Mouse (Mus musculus) forebrain, embryonic 13.5 days (tissue): Measurements from ENCODE around the gene Ifitm3. TPM values are rescaled to one million over a fixed set of nuclear protein-coding genes. Genes with fewer than 3 reads are reported as not detected.
A peak's percentile ranks its signal among the peaks of the same experiment; 100 is the strongest.

Source experiments
- ATAC-seq: fragments of 200-750 bp; cut with Nextera tagmentation; 2 replicates; pipeline ENCODE4 v1.8.0; 2017
- H3K27ac ChIP-seq: fragments of 300-500 bp; sonication (generic); 2 replicates; pipeline ENCODE4 v1.5.1; 2015; ENCODE audit warnings: inconsistent platforms, mild to moderate bottlenecking, moderate library complexity
- H3K27me3 ChIP-seq: fragments of 300-500 bp; sonication (generic); 2 replicates; pipeline ENCODE4 v1.6.1; 2015; ENCODE audit warnings: mild to moderate bottlenecking, inconsistent platforms
- H3K36me3 ChIP-seq: fragments of 300-500 bp; sonication (generic); 2 replicates; pipeline ENCODE4 v1.6.1; 2015; ENCODE audit warnings: mild to moderate bottlenecking, inconsistent platforms; ENCODE audit not compliant: poor library complexity, severe bottlenecking
- H3K4me1 ChIP-seq: fragments of 300-500 bp; sonication (generic); 2 replicates; pipeline ENCODE4 v1.6.1; 2015; ENCODE audit warnings: inconsistent platforms
- H3K4me2 ChIP-seq: fragments of 300-500 bp; sonication (generic); 2 replicates; pipeline ENCODE4 v1.6.1; 2015; ENCODE audit warnings: inconsistent platforms, mild to moderate bottlenecking, moderate library complexity
- H3K4me3 ChIP-seq: fragments of 300-500 bp; sonication (generic); 2 replicates; pipeline ENCODE4 v1.5.1; 2015; ENCODE audit warnings: mild to moderate bottlenecking, inconsistent platforms
- H3K9ac ChIP-seq: fragments of 300-500 bp; sonication (generic); 2 replicates; pipeline ENCODE4 v1.6.1; 2015; ENCODE audit warnings: mild to moderate bottlenecking, inconsistent platforms
- H3K9me3 ChIP-seq: fragments of 300-500 bp; sonication (generic); replicated peaks from 2 replicates; pipeline ENCODE4 v1.6.1; 2016; ENCODE audit warnings: inconsistent platforms
- WGBS: fragments of 180-500 bp; shearing (Covaris S2); methylation state at CpG from one replicate; pipeline ENCODE4 v1.1.7; 2015; 5-methylcytosine and 5-hydroxymethylcytosine counted together
- polyA plus RNA-seq: library from polyadenylated mRNA; unstranded; fragments of >200 nt; fragmentation: Nextera tagmentation; extraction: Ambion mirVana; gene quantifications from 2 replicates; pipeline ENCODE4 v1.2.1, GENCODE M21; 2015

Gene Ifitm3
- polyA plus RNA-seq, 1 experiment from 2014 or later = 18.1 TPM

GRCm38 (mm10) chr7:141008938-141009660, 1.5 kb downstream of the Ifitm3 start:
- Histone ChIP-seq H3K27me3 (no peaks in the 10 kb centered on the region), H3K4me3 (no peak overlapping the region), H3K27ac (no peak overlapping the region), H3K4me1 (peaks cover 5% of the 10 kb centered on the region), H3K36me3 (no peaks in the 10 kb centered on the region), H3K9me3 (no peaks in the 10 kb centered on the region), H3K4me2 (peak overlapping the region; percentile 36), H3K9ac (no peak overlapping the region)
- WGBS = 10% methylated on average over 20 of the region's 20 CpGs
- peak; percentile 67; the same call in 1 of the 2 replicates for ATAC-seq

- Histone ChIP-seq H3K36me3 (no peaks in the 10 kb centered on the region), H3K4me1 (peaks cover 5% of the 10 kb centered on the region), H3K4me3 (no peak overlapping the region), H3K27me3 (no peaks in the 10 kb centered on the region), H3K4me2 (no peak overlapping the region), H3K9ac (no peak overlapping the region), H3K27ac (no peak overlapping the region), H3K9me3 (no peaks in the 10 kb centered on the region)
- 13% methylated on average over 7 of the region's 7 CpGs for WGBS
- ATAC-seq = no peak
Observed at GRCm38 (mm10) chr7:141008312-141008761, 2.2 kb downstream of the Ifitm3 start.

GRCm38 (mm10) chr7:141006914-141007313, 3.7 kb downstream of the Ifitm3 start:
- 66% methylated on average over 5 of the region's 5 CpGs for WGBS
- H3K27me3 ChIP-seq = no peaks in the 10 kb centered on the region
- no peak overlapping the region for H3K9ac ChIP-seq
- H3K27ac ChIP-seq = no peak overlapping the region
- no peak overlapping the region for H3K4me2 ChIP-seq
- no peak overlapping the region for H3K4me3 ChIP-seq
- H3K9me3 ChIP-seq = no peaks in the 10 kb centered on the region
- no peak for ATAC-seq
- no peaks in the 10 kb centered on the region for H3K36me3 ChIP-seq
- H3K4me1 ChIP-seq = peaks cover 5% of the 10 kb centered on the region

- H3K4me1 ChIP-seq = peaks cover 5% of the 10 kb centered on the region
- ATAC-seq = no peak
- 94% methylated on average over 6 of the region's 6 CpGs for WGBS
Observed at GRCm38 (mm10) chr7:141006446-141006845, 4.1 kb downstream of the Ifitm3 start.

GRCm38 (mm10) chr7:141003248-141004010, 7.1 kb downstream of the Ifitm3 start:
- H3K4me2 ChIP-seq = no peak overlapping the region
- ATAC-seq = no peak
- no peaks in the 10 kb centered on the region for H3K36me3 ChIP-seq
- H3K27me3 ChIP-seq = no peaks in the 10 kb centered on the region
- no peak overlapping the region for H3K4me3 ChIP-seq
- H3K27ac ChIP-seq = no peak overlapping the region
- no peaks in the 10 kb centered on the region for H3K9me3 ChIP-seq
- no peak overlapping the region for H3K9ac ChIP-seq
- WGBS = 86% methylated on average over 5 of the region's 5 CpGs
- H3K4me1 ChIP-seq = no peaks in the 10 kb centered on the region

More at GRCm38 (mm10) chr7:141006446-141006845, 4.1 kb downstream of the Ifitm3 start:
- Histone ChIP-seq H3K36me3 (no peaks in the 10 kb centered on the region), H3K4me2 (no peak overlapping the region), H3K27me3 (no peaks in the 10 kb centered on the region), H3K4me3 (no peak overlapping the region), H3K27ac (no peak overlapping the region), H3K9me3 (no peaks in the 10 kb centered on the region), H3K9ac (no peak overlapping the region)

GRCm38 (mm10) chr7:141000881-141001708, 9.5 kb downstream of the Ifitm3 start:
- H3K4me1 ChIP-seq = no peaks in the 10 kb centered on the region
- no peak overlapping the region for H3K4me2 ChIP-seq
- no peak overlapping the region for H3K4me3 ChIP-seq
- H3K36me3 ChIP-seq = no peaks in the 10 kb centered on the region
- H3K9me3 ChIP-seq = no peaks in the 10 kb centered on the region
- no peak overlapping the region for H3K27ac ChIP-seq
- 79% methylated on average over 15 of the region's 15 CpGs for WGBS
- ATAC-seq = no peak
- H3K27me3 ChIP-seq = no peaks in the 10 kb centered on the region
- no peak overlapping the region for H3K9ac ChIP-seq

DNA sequence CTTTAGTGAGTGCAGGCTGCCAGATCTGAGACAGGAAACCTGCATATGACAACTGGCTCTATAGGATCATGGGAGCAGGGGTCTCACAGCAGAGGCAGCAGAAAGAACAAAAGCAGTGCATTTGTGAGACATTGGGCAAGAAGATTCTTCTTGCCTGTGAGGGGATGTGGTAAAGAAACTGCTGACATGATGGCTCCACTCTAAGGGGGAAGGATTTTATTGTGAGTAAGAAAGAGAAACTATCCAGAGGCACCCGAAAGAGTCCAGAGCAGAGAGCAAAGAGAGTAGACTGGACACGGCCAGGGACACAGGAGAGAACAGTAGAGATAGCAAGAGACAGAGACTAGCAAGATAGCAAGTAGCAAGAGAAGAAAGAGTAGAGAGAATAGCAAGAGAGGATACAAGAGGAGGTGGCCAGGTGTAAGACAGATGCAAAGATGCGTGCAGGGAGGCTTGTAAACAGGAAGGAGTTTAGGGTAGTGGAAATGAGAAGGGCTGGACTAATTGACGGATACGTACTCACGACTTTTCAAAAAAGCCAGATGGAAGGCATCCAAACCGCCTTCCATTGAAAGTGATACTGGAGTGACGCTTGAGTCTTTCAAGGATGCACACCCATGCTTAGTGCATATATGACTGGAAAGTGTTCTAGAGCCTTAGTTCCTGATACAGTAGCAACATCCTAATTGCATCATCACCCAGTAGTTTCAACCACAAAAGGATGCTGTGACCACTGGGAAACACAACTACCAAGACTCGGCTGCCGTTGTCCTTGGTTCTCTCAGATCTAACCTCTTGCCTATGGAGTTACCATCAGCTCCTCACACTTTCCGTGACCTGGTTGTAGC, 11.5 kb downstream of the Ifitm3 start:
- Histone ChIP-seq H3K27ac (no peak overlapping the region), H3K9me3 (no peaks in the 10 kb centered on the region), H3K4me3 (no peak overlapping the region), H3K27me3 (no peaks in the 10 kb centered on the region), H3K36me3 (no peaks in the 10 kb centered on the region), H3K4me1 (no peaks in the 10 kb centered on the region), H3K4me2 (no peak overlapping the region), H3K9ac (no peak overlapping the region)
- 91% methylated on average over 11 of the region's 11 CpGs for WGBS
- ATAC-seq = no peak

DNA sequence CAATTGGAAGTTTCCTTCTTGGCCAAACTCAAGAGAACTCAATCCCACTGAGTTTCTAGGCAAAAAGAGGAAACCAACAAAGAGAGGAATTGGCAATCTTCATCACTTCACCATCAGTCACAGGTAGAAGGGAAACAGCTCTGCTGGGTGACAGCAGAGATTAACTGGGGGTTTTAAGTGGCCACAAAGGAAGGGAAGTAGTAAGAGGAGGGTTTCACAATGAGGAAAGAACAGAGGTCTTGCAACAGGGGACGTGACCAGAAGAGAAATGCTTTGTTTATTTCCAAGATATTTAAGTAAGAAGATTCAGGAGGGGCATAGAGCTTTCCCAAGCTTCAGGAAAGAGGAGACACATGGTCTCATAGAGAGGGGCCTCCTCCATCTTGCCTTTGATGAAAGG, 12.8 kb downstream of the Ifitm3 start:
- ATAC-seq = no peak
- no peak overlapping the region for H3K27ac ChIP-seq

DNA sequence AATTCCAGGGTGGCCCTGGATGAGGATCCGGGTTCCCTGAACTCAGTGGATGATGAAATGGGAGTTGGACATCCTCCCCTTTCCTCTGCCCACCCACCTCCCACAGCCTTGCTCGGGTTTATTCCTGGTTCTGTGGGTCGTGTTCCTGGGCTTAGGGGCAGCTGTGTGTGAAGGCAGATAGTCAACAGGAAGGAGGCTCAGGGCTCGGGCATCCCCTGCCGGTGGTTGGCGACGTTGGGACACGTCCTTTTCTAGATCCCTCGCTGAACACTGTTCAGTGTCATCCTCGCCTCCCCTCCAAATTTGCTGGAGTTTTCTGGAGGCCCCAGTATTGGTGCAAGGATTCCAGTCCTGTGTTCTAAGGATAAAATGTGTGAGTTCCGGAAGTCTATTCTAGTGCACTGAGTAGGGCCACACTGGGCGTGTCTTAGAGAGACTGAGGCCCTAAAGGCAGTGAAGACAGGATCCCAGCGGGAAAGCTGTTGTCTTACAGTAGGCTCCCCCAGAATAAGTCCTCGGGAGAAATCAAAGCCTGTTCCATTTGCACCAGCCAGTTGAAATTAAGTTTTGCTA, 19.4 kb downstream of the Ifitm3 start:
- no peaks in the 10 kb centered on the region for H3K9me3 ChIP-seq
- no peaks in the 10 kb centered on the region for H3K4me1 ChIP-seq
- H3K27ac ChIP-seq = no peak overlapping the region
- no peak overlapping the region for H3K9ac ChIP-seq
- H3K36me3 ChIP-seq = no peaks in the 10 kb centered on the region
- H3K4me3 ChIP-seq = no peak overlapping the region
- H3K4me2 ChIP-seq = no peak overlapping the region
- WGBS = 89% methylated on average over 14 of the region's 14 CpGs
- no peaks in the 10 kb centered on the region for H3K27me3 ChIP-seq
- no peak for ATAC-seq

More for the DNA sequence above, 12.8 kb downstream of the Ifitm3 start:
- H3K27me3 ChIP-seq = no peaks in the 10 kb centered on the region
- H3K9ac ChIP-seq = no peak overlapping the region
- H3K36me3 ChIP-seq = no peaks in the 10 kb centered on the region
- H3K4me3 ChIP-seq = no peak overlapping the region
- no peaks in the 10 kb centered on the region for H3K4me1 ChIP-seq
- H3K4me2 ChIP-seq = no peak overlapping the region
- no peaks in the 10 kb centered on the region for H3K9me3 ChIP-seq
- WGBS = 57% methylated on average over 1 of the region's 1 CpGs

DNA sequence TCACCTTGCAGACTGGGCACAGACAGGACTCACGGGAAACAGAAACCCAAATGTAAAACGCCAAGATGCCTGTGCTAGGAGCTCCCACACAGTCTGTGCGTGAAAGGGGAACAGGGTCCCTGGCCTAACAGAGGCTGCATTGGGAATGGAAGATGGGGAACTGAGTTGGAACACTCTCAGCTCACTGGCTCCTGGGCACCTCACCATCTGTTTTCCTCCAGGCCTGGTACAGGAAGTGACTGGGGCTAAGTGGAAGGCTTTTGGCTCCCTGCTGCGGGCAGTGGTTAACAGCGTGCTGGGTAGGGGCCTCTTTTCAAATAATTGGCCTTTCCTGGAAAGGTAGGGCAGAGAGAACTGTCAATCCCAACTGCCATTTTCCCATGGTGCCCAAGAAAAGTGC, 19.9 kb downstream of the Ifitm3 start:
- no peaks in the 10 kb centered on the region for H3K9me3 ChIP-seq
- no peak overlapping the region for H3K9ac ChIP-seq
- H3K27me3 ChIP-seq = no peaks in the 10 kb centered on the region
- no peaks in the 10 kb centered on the region for H3K36me3 ChIP-seq
- H3K4me3 ChIP-seq = no peak overlapping the region
- H3K4me2 ChIP-seq = no peak overlapping the region
- no peaks in the 10 kb centered on the region for H3K4me1 ChIP-seq
- no peak for ATAC-seq
- no peak overlapping the region for H3K27ac ChIP-seq
- WGBS = 74% methylated on average over 5 of the region's 5 CpGs

DNA sequence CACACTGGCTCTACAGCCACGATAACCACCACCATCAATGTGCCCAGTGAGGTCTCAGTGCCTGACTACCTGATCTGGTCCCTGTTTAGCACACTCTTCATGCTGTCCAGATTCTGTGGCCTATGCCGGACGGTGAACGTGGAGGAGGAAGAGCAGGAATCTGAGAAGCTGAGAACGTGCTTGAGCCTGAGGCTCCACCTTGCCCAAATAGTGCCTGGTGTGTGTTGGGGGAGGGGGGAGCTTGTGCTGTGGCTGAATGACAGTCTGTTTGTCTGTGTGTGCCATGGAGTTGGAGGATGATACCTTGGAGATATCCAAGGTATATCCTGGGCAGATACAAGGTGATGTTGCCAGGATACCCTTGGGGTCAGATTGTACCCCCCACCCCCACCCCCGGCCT, 20.4 kb downstream of the Ifitm3 start:
- Histone ChIP-seq H3K27me3 (no peaks in the 10 kb centered on the region), H3K9me3 (no peaks in the 10 kb centered on the region), H3K27ac (no peak overlapping the region), H3K36me3 (no peaks in the 10 kb centered on the region), H3K9ac (no peak overlapping the region), H3K4me2 (no peak overlapping the region), H3K4me3 (no peak overlapping the region), H3K4me1 (no peaks in the 10 kb centered on the region)
- ATAC-seq = no peak
- WGBS = 78% methylated on average over 6 of the region's 6 CpGs
